Mouse (Mus musculus): Measurements from ENCODE around the gene Ncan.
A peak's percentile ranks its signal among the peaks of the same experiment; 100 is the strongest.

The Ncan gene

DNA sequence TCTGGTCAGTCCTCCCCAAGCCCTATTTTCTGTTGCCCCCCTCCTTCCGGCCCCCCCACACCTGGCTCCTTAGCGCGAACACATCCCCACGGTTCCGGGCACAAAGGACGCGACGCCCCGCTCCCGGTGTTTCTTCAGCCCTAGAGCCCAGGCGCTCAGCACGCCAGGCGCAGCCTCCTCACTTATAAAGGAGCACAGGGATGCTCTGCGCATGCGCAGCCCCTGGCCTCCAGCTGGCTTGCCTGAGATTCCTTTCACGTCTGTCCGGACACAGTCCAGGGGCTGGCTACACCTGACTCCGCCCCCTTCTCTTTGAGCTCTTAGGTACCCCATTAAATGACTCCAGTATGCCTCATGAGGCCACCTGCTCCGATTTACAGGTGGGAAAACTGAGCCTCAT, at the start of gene Ncan:
TSS of gene Ncan (minus strand) at position 207 of the 400 bp plus-strand sequence.
- peak; percentile 56 for DNase-seq (ENCODE audit: extremely low spot score, low read depth, low spot score)

DNA sequence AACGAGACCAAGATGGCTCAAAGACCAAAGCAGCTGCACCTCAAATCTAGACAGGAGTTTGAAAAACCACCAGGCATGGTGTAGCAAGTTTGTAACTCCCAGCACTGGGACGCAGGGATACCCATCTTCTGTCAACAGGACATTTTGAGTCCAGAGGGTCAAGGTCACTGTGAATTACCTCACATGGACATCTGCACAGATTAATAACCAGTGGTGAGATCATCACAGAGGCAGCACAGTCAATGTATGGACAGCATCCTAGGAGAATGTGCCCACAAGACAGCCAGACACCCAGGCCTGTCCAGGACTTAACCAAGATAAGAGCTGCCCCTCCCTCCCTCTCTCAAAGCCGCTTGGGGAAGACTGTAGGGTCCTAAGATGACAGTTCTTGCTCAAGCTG, 49.4 kb upstream of the Ncan start:
- DNase-seq (ENCODE audit: extremely low spot score, low read depth, low spot score): no peak

DNA sequence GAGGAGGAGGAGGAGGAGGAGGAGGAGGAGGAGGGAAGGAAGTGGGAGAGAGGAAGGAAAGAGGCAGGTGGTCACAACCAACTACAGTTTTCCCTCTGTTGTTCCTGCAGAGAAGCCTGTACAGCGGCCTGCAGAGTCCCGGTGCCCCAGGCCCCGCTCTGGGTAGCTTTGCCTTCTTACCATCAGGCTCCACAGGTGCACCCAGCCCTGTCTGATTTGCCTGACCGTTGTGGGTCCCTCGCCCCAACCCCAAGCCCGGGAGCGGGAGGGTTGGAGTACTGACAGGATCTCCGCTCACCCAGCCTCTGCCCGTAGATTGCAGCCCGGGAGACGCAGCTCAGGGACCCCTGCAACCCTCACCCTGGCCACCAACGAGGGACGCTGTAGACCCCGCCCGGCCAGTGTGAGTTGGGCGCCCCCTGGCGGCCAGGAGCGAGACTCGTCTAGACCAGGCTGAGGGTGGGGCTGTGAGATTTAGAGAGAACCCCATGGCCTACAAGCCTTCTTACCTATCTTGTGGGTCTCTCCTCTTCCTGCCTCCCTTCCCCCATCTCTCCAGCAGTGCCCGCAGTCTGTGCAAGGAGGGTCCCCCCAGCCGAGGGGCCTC, 45.9 kb upstream of the Ncan start:
- DNase-seq (ENCODE audit: extremely low spot score, low read depth, low spot score): no peak

DNA sequence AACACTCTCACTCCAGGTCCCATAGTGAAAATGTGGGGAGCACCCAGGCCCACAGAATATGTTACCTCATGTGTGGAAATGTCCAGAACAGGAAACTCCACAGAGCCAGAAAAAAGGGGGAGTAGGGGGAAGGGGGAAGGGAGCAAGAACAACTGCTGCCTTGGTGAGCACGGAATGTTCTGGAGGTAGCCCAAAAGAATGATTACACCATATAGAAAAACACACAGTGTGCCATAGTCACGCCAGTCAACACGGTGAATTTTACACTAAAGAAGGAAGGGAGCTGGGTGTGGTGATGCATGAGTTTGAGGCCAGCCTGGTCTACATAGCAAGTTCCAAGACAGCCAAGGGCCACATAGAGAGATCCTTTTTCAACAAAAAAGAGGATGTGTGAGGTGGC, 42.6 kb upstream of the Ncan start:
- no peak for DNase-seq (ENCODE audit: extremely low spot score, low read depth, low spot score)

DNA sequence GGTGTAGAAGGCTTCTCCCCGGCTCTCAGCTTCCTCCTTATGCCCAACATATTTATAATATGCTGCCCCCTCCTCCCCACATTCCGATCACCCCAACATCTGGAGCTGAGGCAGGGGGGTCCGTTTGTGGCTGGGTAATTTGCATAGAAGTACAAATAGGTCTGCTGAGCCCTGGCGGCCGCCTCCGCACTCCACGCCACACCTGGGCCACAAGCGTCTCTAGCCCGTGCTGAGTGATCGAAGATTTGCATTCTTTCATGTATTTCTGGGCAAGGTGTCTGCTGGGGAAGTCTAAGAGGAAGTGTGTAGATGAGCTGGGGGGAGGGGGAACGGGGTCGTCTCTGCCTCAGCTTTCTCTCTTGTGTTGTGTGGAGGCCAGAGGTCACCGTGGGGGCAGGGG, 39.3 kb upstream of the Ncan start:
- DNase-seq (ENCODE audit: extremely low spot score, low read depth, low spot score): no peak

DNA sequence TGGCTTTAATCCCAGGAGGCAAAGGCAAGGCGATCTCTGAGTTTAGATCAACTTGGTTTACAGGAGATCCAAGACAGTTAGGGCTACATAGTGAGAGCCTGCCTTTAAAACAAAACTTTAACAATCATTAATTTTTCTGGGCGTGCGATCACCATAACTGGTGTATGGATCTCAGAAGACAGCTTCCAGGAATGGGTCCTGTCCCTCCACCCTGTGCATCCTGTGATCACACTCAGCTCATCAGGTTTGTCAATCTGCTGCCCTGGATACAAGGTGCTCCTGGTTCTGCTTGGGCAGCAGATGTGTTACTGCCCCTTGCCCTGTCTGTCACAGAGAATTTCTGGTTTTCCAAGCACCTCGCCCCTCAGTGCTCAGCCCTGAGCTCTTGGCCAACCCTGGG, 38.5 kb upstream of the Ncan start:
- no peak for DNase-seq (ENCODE audit: extremely low spot score, low read depth, low spot score)

DNA sequence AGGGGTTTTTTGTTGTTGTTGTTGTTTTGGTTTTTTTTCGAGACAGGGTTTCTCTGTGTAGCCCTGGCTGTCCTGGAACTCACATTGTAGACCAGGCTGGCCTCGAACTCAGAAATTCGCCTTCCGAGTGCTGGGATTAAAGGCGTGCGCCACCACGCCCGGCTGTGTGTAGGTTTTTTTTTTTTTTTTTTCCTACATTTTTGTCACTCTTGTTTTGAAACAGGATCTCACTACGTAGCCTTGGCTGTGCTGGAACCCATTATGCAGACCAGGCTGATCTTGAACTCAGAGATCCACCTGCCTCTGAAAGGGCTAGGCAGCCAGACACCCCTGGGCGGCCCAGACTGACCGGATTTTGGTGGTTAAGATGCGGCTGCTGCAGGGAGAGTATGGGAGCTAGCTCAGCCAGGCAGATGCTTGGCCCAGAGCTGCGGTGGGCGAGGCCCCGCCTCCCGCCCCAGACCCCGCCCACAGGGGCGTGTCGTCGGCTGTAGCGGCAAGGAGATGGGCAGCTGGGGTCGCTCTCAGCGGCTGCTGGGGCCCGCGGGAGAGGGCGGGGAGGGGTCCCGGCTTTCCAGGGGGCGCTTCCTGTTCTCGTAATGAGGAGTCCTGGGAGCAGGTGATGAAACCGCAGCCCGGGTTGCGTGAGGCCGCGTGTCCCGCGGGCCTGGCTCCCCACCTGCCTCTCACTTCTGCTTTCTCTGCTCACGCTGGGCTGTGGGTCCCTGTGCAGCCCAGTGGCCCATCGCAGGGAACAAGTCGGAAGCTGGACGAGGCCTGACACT, 37.6 kb upstream of the Ncan start:
- DNase-seq (ENCODE audit: extremely low spot score, low read depth, low spot score): no peak

DNA sequence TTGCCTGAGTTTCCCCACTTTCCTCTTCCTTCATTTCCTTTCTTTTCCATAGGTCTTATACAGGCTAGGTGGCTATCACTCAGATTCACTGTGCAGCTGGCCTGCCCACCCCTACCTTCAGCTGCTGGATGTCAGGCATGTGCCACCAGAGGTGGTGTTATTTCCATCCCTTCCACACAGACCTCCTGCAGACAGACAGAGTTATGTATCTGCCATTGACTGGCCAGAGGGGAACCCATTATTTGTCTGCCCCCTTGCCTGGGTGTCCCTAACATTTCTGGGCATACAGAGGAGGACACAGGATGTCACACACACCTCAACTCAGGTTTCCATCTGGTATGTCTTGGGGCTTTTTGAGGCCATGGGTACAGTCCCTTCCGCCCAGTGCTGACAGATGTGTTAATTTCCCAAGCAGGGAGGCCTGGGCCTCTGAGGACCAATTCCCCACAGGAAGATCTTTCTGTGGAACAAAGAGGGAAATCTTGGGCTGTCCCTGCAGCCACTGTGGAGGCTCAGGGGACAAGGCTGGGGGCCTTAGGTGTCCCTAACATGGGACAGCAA, 36.6 kb upstream of the Ncan start:
- DNase-seq (ENCODE audit: extremely low spot score, low read depth, low spot score): no peak

DNA sequence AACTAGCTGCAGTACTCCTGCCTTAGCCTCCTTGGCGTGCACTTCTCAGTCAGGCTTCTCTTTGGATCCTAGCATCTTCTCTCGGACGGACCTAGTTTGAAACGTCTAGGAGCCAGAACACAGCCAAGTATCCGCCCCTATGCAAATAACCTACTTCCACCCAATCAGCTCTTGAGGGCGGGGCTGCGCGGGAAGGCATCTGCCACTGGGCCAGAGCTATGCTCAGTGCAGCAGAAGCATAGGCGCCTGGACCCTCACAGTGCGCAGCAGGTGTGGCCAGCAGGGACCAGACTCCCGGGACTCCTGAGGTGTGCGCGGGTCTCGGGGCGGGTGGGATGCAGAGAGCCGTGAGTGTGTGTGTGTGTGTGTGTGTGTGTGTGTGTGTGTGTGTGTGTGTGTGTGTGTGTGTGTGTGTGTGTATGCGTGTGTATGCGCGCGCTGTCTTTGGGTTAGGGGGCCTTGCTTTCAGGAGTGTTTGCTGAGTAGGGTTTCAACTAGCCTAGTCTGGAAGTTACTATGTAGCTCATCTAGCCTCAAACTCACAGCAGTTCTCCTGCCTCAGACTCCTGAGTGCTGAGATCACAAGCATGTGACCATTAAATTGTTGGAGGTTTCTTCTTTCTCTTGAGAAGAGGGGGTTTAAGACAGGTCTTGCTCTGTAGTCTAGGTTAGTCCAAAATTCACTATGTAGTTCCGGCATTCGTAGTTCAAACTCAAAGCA, 32.0 kb upstream of the Ncan start:
- DNase-seq (ENCODE audit: extremely low spot score, low read depth, low spot score): no peak

DNA sequence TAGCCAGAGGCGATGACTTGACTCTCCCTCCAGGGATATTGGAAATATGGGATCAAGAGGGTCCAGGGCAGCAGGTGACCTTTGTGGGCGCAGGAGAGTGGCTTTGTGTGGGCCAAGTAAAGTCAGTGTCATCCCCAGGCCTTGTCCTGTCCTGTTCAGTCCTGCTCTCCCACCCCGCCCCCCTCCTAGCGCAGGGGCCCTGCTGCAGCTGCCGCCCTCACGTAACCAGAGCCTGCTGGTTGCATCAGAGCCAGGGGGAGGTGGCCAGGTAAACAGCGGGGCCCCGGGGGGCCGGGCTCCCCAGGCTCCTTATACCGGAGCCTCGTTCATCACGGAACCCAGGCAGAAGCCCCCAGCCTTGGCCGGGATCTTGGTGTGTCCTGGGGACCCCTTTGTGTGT, 29.5 kb upstream of the Ncan start:
- no peak for DNase-seq (ENCODE audit: extremely low spot score, low read depth, low spot score)

DNA sequence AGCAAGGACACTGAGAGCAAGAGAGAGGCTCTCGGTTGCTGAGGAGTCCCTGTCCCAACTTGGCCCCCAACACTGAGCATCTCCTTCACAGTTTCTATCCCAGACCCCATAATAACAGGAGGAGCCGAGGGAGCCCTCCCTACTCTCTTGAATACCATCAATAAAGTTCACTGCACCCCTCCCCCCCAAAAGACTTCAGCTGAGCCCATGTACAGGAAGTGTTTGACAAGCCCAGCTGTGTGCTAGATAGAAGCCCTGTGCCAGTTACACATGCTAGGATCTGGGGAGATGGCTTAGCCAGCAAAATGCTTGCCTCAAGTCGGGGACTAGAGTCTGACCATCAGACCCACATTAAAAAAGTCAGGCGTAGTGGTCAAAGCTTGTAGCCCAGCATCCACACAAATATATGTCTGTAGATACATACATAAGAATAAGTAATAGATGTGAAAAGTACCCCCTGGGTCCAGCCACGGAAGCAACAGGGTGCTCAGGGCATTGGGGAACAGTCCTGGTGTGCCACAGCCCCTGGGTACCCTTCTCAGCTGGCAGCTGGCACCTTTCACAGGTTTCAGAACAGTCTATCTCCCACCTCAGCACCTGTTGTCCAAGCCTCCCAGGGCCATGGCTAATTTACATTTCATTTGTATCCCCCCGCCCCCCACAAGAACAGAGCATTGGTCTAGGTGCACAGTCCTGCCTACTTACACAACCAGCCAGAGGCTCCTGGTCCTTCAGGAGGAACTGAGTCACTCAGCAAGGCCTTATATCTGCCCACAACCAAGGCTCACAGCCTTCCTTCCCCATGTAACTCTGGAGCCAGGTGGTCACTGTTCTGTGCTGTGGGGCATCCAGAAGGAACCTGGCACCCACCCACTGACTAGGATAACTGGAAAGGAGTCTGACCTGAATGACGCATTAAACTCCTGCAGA, 27.3 kb upstream of the Ncan start:
- no peak for DNase-seq (ENCODE audit: extremely low spot score, low read depth, low spot score)

DNA sequence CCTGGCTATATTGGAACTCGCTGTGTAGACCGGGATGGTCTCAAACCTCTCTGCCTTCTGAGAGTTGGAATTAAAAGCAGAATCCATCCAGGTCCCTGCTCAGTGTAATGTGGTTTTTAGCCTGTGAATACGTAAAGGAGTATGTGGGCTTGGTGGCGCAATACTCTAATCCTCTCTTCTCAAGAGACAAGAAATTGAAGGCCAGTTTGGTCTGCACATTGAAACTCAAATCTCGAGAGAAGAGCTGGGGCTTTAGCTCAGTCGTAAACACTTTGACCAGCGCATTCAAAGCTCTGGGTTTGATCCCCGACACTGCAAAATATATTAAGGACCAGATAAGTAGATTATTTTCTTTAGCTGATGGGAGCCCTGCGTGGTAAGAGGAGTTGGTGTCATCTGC, 19.3 kb upstream of the Ncan start:
- DNase-seq (ENCODE audit: extremely low spot score, low read depth, low spot score): no peak

DNA sequence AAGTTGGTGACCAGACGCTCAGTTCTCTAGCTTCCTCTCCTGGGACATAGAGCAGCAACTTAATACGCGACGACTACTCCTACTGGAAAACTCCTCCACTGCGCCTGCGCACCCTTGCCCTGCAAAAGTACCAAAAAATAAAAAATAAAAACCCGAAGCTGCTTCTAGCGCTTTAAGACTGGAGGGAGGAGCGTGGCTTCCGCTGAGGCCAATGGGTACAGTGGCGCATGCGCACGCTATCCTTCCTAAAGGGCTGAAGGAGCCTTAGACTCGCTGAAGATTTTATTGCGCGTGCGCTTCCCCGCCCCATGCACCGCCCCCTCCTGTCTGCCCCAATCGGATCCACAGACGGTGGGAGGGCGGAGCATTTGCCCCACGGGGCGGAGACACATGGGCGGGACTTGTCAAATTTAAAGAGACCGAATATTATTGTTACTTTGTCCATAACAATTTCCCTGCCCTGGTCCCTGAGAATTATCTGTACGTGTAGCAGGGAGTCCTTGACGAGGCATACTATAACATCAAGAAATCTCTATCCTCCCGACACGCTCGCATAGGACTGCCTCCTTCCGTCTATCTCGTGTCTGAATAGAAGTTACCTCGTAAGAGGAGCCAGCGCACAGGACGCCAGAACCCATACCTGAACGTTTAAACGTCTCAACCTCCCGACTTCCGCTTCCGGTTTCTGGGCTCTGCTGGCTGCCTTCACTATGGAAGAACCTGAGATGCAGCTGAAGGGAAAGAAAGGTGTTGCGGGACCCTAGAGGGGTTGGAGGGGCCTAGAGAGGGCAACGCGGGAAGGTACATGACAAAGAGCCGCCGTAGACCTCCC, 18.6 kb upstream of the Ncan start, which contains the start of the genes Rfxank, Borcs8 and Mef2b:
TSS of gene Rfxank (minus strand) at position 129 of the 832 bp plus-strand sequence.
TSS of gene Borcs8 (plus strand) at position 474 of the 832 bp plus-strand sequence.
TSS of gene Mef2b (plus strand) at position 686 of the 832 bp plus-strand sequence.
- DNase-seq (ENCODE audit: extremely low spot score, low read depth, low spot score): peak; percentile 99

DNA sequence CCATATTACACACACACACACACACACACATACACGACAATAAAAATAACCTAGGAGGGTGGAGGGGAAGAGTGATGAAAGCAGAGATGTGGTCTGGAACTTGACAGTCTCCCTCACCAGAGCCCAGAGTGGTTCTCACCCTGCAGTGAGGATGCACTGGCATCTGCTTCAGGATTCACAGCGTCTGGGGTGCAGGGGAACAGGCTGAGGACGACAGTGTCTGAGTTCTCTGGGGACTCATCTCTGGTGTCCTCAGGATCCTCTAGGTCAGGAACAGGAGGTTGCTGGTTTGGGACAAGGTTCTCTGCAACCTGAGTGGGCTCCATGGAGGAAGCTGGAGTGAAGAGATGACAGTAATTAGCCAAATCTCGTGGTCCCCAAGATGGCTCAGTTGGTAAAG, 17.2 kb upstream of the Ncan start:
- no peak for DNase-seq (ENCODE audit: extremely low spot score, low read depth, low spot score)

DNA sequence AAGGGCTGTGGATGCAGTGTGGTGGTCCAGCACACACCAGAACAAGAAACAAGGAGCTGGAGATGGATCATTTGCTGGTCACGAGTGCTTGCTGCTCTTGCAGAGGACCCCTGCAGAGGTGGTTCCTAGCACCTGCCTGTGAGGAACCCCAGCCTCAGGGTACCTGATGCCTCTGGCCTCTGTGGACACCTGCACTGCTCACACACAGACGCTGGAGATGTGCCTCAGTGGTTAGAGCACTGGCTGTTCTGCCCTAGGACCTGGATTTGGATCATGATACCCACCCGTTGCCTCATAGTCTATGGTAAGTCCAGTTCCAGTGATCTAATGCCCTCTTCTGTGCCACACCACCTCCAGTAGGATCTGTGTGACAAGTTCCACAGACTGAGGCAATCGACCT, 15.9 kb upstream of the Ncan start:
- no peak for DNase-seq (ENCODE audit: extremely low spot score, low read depth, low spot score)

DNA sequence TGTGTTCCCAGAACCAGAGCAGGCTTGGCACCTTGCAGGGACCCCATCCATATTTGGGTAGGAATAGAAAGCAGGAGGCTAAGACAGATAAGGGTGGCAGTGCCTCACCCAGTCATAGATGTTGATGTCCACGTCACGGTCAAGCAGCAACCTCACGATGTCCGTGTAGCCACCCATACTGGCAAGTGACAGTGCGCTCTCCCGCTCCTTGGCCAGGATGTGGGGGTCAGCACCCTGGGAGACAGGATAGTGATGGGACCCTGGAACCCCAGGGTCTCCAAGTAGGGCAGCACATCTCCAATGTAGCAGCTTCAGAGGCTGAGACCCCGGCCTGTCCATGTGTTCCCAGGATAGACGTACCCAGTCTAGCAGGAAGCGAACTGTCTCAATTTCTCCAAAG, 14.3 kb upstream of the Ncan start:
- no peak for DNase-seq (ENCODE audit: extremely low spot score, low read depth, low spot score)

DNA sequence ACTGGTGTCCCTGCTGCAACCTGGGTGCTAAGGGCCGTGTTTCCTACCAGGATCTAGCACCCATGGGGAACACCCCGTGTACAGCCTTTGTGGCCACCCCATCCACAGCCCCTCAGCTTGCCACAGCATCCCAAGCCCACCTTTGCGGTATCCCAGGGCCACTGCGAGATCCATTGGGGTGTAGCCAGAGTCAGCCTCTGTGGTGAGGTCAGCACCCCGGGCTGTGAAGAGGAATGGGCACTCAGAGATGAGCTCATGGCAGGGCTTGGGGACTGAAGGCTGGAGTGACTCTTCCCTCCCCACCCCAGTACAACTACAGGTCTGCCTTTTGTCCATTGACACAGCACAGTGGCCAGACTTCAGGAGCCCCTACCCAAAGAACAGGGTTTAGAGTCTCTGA, 13.4 kb upstream of the Ncan start:
- DNase-seq (ENCODE audit: extremely low spot score, low read depth, low spot score): no peak

DNA sequence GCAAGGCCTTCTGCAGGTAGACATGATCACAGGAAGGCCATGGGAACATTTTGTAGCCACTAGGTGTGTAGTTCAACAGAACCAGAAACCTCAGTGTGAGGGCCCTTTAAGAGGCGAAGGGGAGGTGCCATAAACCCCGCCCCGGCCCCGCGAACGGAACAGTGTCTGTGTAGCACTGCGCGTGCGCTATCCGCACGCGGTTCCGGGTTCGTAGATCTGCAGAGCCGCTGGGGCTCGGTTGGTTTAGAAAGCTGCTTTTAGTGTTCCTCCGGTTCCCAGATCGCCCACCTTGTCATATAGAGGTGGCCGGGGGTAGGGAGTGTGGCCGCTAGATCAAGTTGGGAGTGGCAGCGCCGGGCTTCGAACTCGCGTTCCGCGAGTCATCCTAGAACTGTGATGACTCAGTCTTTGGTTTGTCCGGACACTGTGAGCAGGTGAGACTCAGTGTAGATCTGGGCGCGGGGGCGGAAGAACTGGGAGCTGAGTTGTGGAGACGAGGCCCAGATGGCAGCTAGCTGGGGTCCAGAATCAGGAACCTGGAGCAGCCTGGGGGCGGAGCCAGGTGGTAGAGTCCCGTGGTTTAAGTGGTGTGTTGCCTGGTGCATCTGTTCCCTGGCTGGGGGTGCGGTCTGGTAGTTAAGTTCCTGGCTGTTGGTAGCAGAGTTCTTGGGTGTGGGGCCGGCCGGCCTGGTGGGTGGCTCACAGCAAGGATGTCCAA, 10.7 kb upstream of the Ncan start, which contains the start of gene Nr2c2ap:
TSS of gene Nr2c2ap (plus strand) at position 168 of the 718 bp plus-strand sequence.
- DNase-seq (ENCODE audit: extremely low spot score, low read depth, low spot score): peak; percentile 86

DNA sequence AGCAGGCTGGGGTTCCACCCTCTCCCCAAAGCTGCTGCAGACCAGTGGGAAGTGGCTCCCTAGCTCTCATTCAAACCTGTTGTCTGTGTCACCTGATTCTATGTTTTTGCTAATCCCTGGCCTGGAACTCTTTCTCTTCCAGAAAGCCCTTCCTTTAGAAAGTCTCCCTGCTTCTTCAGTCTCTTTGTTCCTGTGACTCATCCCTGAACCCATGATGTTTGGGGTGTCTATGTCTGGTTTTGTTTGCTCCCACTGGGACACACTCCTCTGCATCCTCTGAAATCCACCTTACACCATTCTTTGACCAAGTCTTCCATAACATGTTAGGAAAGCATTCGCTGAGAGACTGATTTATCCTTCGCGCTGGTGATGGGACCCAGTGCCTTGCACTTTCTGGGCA, 9.4 kb upstream of the Ncan start:
- no peak for DNase-seq (ENCODE audit: extremely low spot score, low read depth, low spot score)

All from hindlimb bud, embryonic 11.5 days (tissue).